Comparison of ENCODE assay signal across 12 mouse cellular contexts in genomic region chr6:131466838-131467237, GRCm38 (mm10). TPM values are rescaled to one million over a fixed set of nuclear protein-coding genes. Genes with fewer than 3 reads are reported as not detected.
A peak's percentile ranks its signal among the peaks of the same experiment; 100 is the strongest.
DNase-seq lines count a peak whose midpoint lies in the region; ATAC-seq and TF ChIP-seq lines count a peak whose summit lies in the region.
"Had no signal": no experiment of that assay in that cellular context is flagged by ENCODE, and none has a peak within 500 bp of the region (broad histone marks: within the 10 kb centered on the region; RNA-seq: fewer than 3 reads in every experiment).

No protein-coding gene starts in this region.

- 0 out of 2 replicates have a peak, but pooled peaks have one; percentile 18 for TF ChIP-seq CTCF in liver, adult 2 months (IDR thresholded peaks at IDR 0.05; ENCODE audit: low read depth, low read length)

- TF ChIP-seq POLR2A in liver, adult 2 months (IDR thresholded peaks at IDR 0.05; ENCODE audit: extremely low read depth, insufficient read depth, low read length) = no peak

- no peaks in the 10 kb centered on the region for H3K36me3 ChIP-seq in liver, adult 2 months (ENCODE audit: control insufficient read depth, insufficient read depth, low read length)
- no peaks in the 10 kb centered on the region for H3K36me3 ChIP-seq in liver, embryonic 12.5 days
- H3K36me3 ChIP-seq: forebrain, embryonic 15.5 days had no signal

- H3K9me3 ChIP-seq in liver, embryonic 12.5 days (replicated peaks) = no peaks in the 10 kb centered on the region
- H3K9me3 ChIP-seq: forebrain, embryonic 15.5 days had no signal

- no peak overlapping the region for H3K4me3 ChIP-seq in liver, adult 2 months (ENCODE audit: insufficient read depth, low read depth, low read length)
- no peak overlapping the region for H3K4me3 ChIP-seq in liver, embryonic 12.5 days
- H3K4me3 ChIP-seq: forebrain, embryonic 15.5 days had no signal

- H3K27me3 ChIP-seq in liver, adult 2 months (ENCODE audit: control insufficient read depth, insufficient read depth, low read length) = no peaks in the 10 kb centered on the region
- no peaks in the 10 kb centered on the region for H3K27me3 ChIP-seq in liver, embryonic 12.5 days (replicated peaks)
- H3K27me3 ChIP-seq: forebrain, embryonic 15.5 days had no signal

- no peak overlapping the region for H3K4me2 ChIP-seq in liver, embryonic 12.5 days
- H3K4me2 ChIP-seq: forebrain, embryonic 15.5 days had no signal

- H3K4me1 ChIP-seq in liver, adult 2 months (ENCODE audit: control insufficient read depth, insufficient read depth, low read length) = no peaks in the 10 kb centered on the region
- no peaks in the 10 kb centered on the region for H3K4me1 ChIP-seq in liver, embryonic 12.5 days
- H3K4me1 ChIP-seq: forebrain, embryonic 15.5 days had no signal

- H3K9ac ChIP-seq in liver, adult 2 months (ENCODE audit: low read depth, low read length) = no peak overlapping the region
- H3K9ac ChIP-seq in liver, embryonic 12.5 days = no peak overlapping the region
- H3K9ac ChIP-seq: forebrain, embryonic 15.5 days had no signal

- no peaks in the 10 kb centered on the region for H3K79me2 ChIP-seq in liver, adult 2 months (ENCODE audit: control insufficient read depth, insufficient read depth, low read length)

- H3K27ac ChIP-seq in liver, adult 2 months (replicated peaks; ENCODE audit: insufficient read depth, low read depth, low read length) = no peak overlapping the region
- H3K27ac ChIP-seq in liver, embryonic 12.5 days = no peak overlapping the region
- H3K27ac ChIP-seq: forebrain, embryonic 15.5 days had no signal

- ATAC-seq in liver, embryonic 12.5 days = no peak
- no peak for ATAC-seq in cerebellum, adult (ENCODE audit: insufficient number of reproducible peaks, low FRiP score, low TSS enrichment)
- ATAC-seq: forebrain, embryonic 15.5 days; inflammation-experienced regulatory T-cells, adult 6 months had no signal

- DNase-seq in embryo, embryonic 10 days (ENCODE audit: low spot score) = peak; percentile 4
- DNase-seq in embryo, embryonic 9.5 days (ENCODE audit: extremely low spot score) = no peak
- peak; percentile 14 for DNase-seq in liver, adult 2 months (ENCODE audit: extremely low read depth, low read depth, low spot score)
- peak; percentile 5 for DNase-seq in c-Kit-positive CD71-positive TER-119-positive erythroid progenitor cells, embryonic 14.5 days (ENCODE audit: low spot score)
- DNase-seq in retina, embryonic 14.5 days (ENCODE audit: low spot score) = peak; percentile 60
- DNase-seq in spleen, postnatal 36 days (ENCODE audit: low spot score in 2 of 2) = no peak
- DNase-seq: right cerebral cortex, postnatal 4 days had no signal

RNA-seq across cellular contexts. Expression of gene 5430401F13Rik, which starts 19.4 kb away (rescaled TPM):
- total RNA-seq in liver, adult 2 months (2014; rRNA removed) = not detected in 2 replicates
- polyA plus RNA-seq in liver, adult 2 months (2012; rRNA removed) = not detected in 2 replicates
- polyA plus RNA-seq in liver, embryonic 12.5 days (2016; fragmentation: Nextera tagmentation; extraction: Ambion mirVana) = not detected in 2 replicates
- polyA plus RNA-seq: forebrain, embryonic 15.5 days; inflammation-experienced regulatory T-cells, adult 6 months; limb, embryonic 11.5 days had no signal

RNA-seq across cellular contexts. Expression of gene Gm6619, which starts 19.4 kb away (rescaled TPM):
- total RNA-seq in liver, adult 2 months (2014; rRNA removed) = not detected in 2 replicates
- not detected in 2 replicates for polyA plus RNA-seq in liver, adult 2 months (2012; rRNA removed)
- not detected in 2 replicates for polyA plus RNA-seq in liver, embryonic 12.5 days (2016; fragmentation: Nextera tagmentation; extraction: Ambion mirVana)
- polyA plus RNA-seq: forebrain, embryonic 15.5 days; inflammation-experienced regulatory T-cells, adult 6 months had no signal

Comparison
In these comparisons a context has a peak if more than half of its experiments do, and no peak if none do; other contexts are left out.
1. DNase-seq: peak in embryo, embryonic 10 days (single experiment), liver, adult 2 months (single experiment), c-Kit-positive CD71-positive TER-119-positive erythroid progenitor cells, embryonic 14.5 days (single experiment) and retina, embryonic 14.5 days (single experiment); none in embryo, embryonic 9.5 days (single experiment) and spleen, postnatal 36 days (0 of 2).